ENCODE assay signal across 9 mouse cellular contexts in genomic region chr3:37642681-37643214, GRCm38 (mm10). TPM values are rescaled to one million over a fixed set of nuclear protein-coding genes. Genes with fewer than 3 reads are reported as not detected.
A peak's percentile ranks its signal among the peaks of the same experiment; 100 is the strongest.
DNase-seq lines count a peak whose midpoint lies in the region; ATAC-seq and TF ChIP-seq lines count a peak whose summit lies in the region.
"Had no signal": no experiment of that assay in that cellular context is flagged by ENCODE, and none has a peak within 500 bp of the region (broad histone marks: within the 10 kb centered on the region; RNA-seq: fewer than 3 reads in every experiment).

No protein-coding gene starts in this region.

- WGBS in intestine, embryonic 14.5 days, result 87% methylated on average over 21 of the region's 21 CpGs
- WGBS in lung, postnatal 0 days, result 68% methylated on average over 21 of the region's 21 CpGs

- H3K27me3 ChIP-seq in megakaryocyte, embryonic 14.5 days (replicated peaks), result no peaks in the 10 kb centered on the region
- no peaks in the 10 kb centered on the region for H3K27me3 ChIP-seq in intestine, embryonic 14.5 days (replicated peaks; ENCODE audit: control insufficient read depth, insufficient read depth, low read length)
- no peaks in the 10 kb centered on the region for H3K27me3 ChIP-seq in lung, postnatal 0 days (replicated peaks; ENCODE audit: insufficient read depth, low read length)

- peaks cover 58% of the 10 kb centered on the region for H3K36me3 ChIP-seq in megakaryocyte, embryonic 14.5 days (replicated peaks; ENCODE audit: low read length)
- H3K36me3 ChIP-seq in intestine, embryonic 14.5 days (ENCODE audit: control insufficient read depth, insufficient read depth, low read length), result peaks cover 43% of the 10 kb centered on the region
- peaks cover 19% of the 10 kb centered on the region for H3K36me3 ChIP-seq in lung, postnatal 0 days (ENCODE audit: insufficient read depth, low read length)

- no peaks in the 10 kb centered on the region for H3K9me3 ChIP-seq in megakaryocyte, embryonic 14.5 days
- no peaks in the 10 kb centered on the region for H3K9me3 ChIP-seq in intestine, embryonic 14.5 days (ENCODE audit: control insufficient read depth, low read length)
- H3K9me3 ChIP-seq in lung, postnatal 0 days (ENCODE audit: low read length), result no peaks in the 10 kb centered on the region
- H3K9me3 ChIP-seq: liver, embryonic 15.5 days had no signal

- TF ChIP-seq CTCF in lung, postnatal 0 days (IDR thresholded peaks at IDR 0.05), result no peak

- H3K9ac ChIP-seq in intestine, embryonic 14.5 days (ENCODE audit: low read length), result no peak overlapping the region
- H3K9ac ChIP-seq in lung, postnatal 0 days (replicated peaks; ENCODE audit: low read depth), result peak overlapping the region; percentile 16; the same call in 1 of the 2 replicates
- H3K9ac ChIP-seq: liver, embryonic 15.5 days had no signal

- no peak overlapping the region for H3K27ac ChIP-seq in intestine, embryonic 14.5 days (ENCODE audit: low read depth)
- peak overlapping the region; percentile 93 for H3K27ac ChIP-seq in lung, postnatal 0 days (ENCODE audit: low read length)
- H3K27ac ChIP-seq: liver, embryonic 15.5 days had no signal

- ATAC-seq in megakaryocyte, adult 5-6 weeks (ENCODE audit: poor library complexity, severe bottlenecking), result no peak
- ATAC-seq in intestine, embryonic 14.5 days (replicated peaks; ENCODE audit: low FRiP score, low TSS enrichment, low read depth), result no peak
- no peak for ATAC-seq in lung, postnatal 0 days

- TF ChIP-seq EP300 in lung, postnatal 0 days (IDR thresholded peaks at IDR 0.05), result no peak

- peak; percentile 62 for DNase-seq in gastrocnemius, postnatal 10 days
- DNase-seq in intestine, embryonic 14.5 days (ENCODE audit: low spot score), result peak; percentile 57
- peak; percentile 10 for DNase-seq in lung, postnatal 0 days (ENCODE audit: low spot score)
- no peak for DNase-seq in urinary bladder, postnatal 25 days (ENCODE audit: low spot score)
- DNase-seq in layer of hippocampus, postnatal 14 days (ENCODE audit: low spot score in 2 of 2), result no peak
- DNase-seq in spleen, postnatal 36 days (ENCODE audit: low spot score in 2 of 2), result no peak

- peaks cover 52% of the 10 kb centered on the region for H3K4me1 ChIP-seq in megakaryocyte, embryonic 14.5 days
- H3K4me1 ChIP-seq in intestine, embryonic 14.5 days (replicated peaks; ENCODE audit: control insufficient read depth, insufficient read depth, low read length), result peaks cover 30% of the 10 kb centered on the region
- H3K4me1 ChIP-seq in lung, postnatal 0 days (ENCODE audit: insufficient read depth, low read depth, low read length), result peaks cover 7% of the 10 kb centered on the region; the same call in 1 of the 2 replicates

- H3K4me3 ChIP-seq in megakaryocyte, embryonic 14.5 days (replicated peaks), result peak overlapping the region; percentile 99
- peak overlapping the region; percentile 90 for H3K4me3 ChIP-seq in intestine, embryonic 14.5 days (ENCODE audit: low read depth, low read length)
- peak overlapping the region; percentile 90; the same call in 1 of the 2 replicates for H3K4me3 ChIP-seq in lung, postnatal 0 days (ENCODE audit: low read depth, low read length)

- peak overlapping the region; percentile 54 for H3K4me2 ChIP-seq in intestine, embryonic 14.5 days (ENCODE audit: low read length)
- peak overlapping the region; percentile 78 for H3K4me2 ChIP-seq in lung, postnatal 0 days (replicated peaks; ENCODE audit: low read depth, low read length)

RNA-seq across cellular contexts. Expression of gene Spry1, which starts 3.0 kb away (rescaled TPM):
- polyA plus RNA-seq in megakaryocyte, embryonic 14.5 days (2012; ENCODE audit: insufficient read depth, low replicate concordance), result 7.7 and 11.5 TPM in 2 replicates
- 0.50 and 1.2 TPM in 2 replicates for total RNA-seq in megakaryocyte, adult 5-6 weeks (2015)
- 0.16 TPM in 1 of 2 replicates, not detected in the other for total RNA-seq in megakaryocyte, adult 5-6 weeks (2017)
- 10 to 100 TPM; 51.7 to 61.1 TPM for total RNA-seq in gastrocnemius, postnatal 10 days (2021)
- polyA plus RNA-seq in intestine, embryonic 14.5 days (2014; fragmentation: Nextera tagmentation; extraction: Ambion mirVana), result 18.4 and 18.5 TPM in 2 replicates
- polyA plus RNA-seq in lung, postnatal 0 days (2015; fragmentation: Nextera tagmentation; extraction: Ambion mirVana), result 23.3 and 24.7 TPM in 2 replicates
- 10 to 100 TPM; 15.1 to 16.8 TPM for total RNA-seq in layer of hippocampus, postnatal 14 days (2021)

Comparison
In these comparisons a context has a peak if more than half of its experiments do, and no peak if none do; other contexts are left out.
1. DNase-seq: peak in gastrocnemius, postnatal 10 days (single experiment), intestine, embryonic 14.5 days (single experiment) and lung, postnatal 0 days (single experiment); none in urinary bladder, postnatal 25 days (single experiment), layer of hippocampus, postnatal 14 days (0 of 2) and spleen, postnatal 36 days (0 of 2).
2. RNA of gene Spry1, which starts 3.0 kb away (total RNA-seq): 51.7 to 61.1 TPM in gastrocnemius, postnatal 10 days and 15.1 to 16.8 TPM in layer of hippocampus, postnatal 14 days; 0.16 to 1.2 TPM in megakaryocyte, adult 5-6 weeks; every median in the first group is over 4 times any median in the second.
3. Peak in every context shown above with its lines, with median percentiles within 50 percentile points of each other: H3K4me3 ChIP-seq.